Mouse (Mus musculus) neural tube, embryonic 11.5 days (tissue): Measurements from ENCODE around the gene Creb3l1. TPM values are rescaled to one million over a fixed set of nuclear protein-coding genes. Genes with fewer than 3 reads are reported as not detected.

Source experiments
- ATAC-seq: fragments of 200-750 bp; cut with Nextera tagmentation; 2 replicates; pipeline ENCODE4 v1.8.0; 2017; ENCODE audit warnings: moderate number of reproducible peaks, mild to moderate bottlenecking, moderate TSS enrichment, moderate library complexity; ENCODE audit not compliant: insufficient read depth, low FRiP score, low TSS enrichment
- DNase-seq: peaks from one replicate; pipeline ENCODE4 v3.0.0-alpha.2; 2015; ENCODE audit warnings: low spot score
- H3K27ac ChIP-seq: fragments of 300-500 bp; sonication (generic); 2 replicates; pipeline ENCODE4 v1.5.1; 2014; ENCODE audit warnings: low read depth, mild to moderate bottlenecking, low read length
- H3K27me3 ChIP-seq: fragments of 300-500 bp; sonication (generic); 2 replicates; pipeline ENCODE4 v1.6.1; 2014; ENCODE audit warnings: mild to moderate bottlenecking, low read length, mixed read lengths; ENCODE audit not compliant: control insufficient read depth, insufficient read depth
- H3K36me3 ChIP-seq: fragments of 300-500 bp; sonication (generic); 2 replicates; pipeline ENCODE4 v1.6.1; 2014; ENCODE audit warnings: mild to moderate bottlenecking, low read length, moderate library complexity, mixed read lengths; ENCODE audit not compliant: control insufficient read depth, insufficient read depth
- H3K4me1 ChIP-seq: fragments of 300-500 bp; sonication (generic); 2 replicates; pipeline ENCODE4 v1.6.1; 2014; ENCODE audit warnings: low read length, mixed read lengths; ENCODE audit not compliant: control insufficient read depth, insufficient read depth
- H3K4me2 ChIP-seq: fragments of 300-500 bp; sonication (generic); 2 replicates; pipeline ENCODE4 v1.6.1; 2014; ENCODE audit warnings: low read depth, mild to moderate bottlenecking, moderate library complexity
- H3K4me3 ChIP-seq: fragments of 300-500 bp; sonication (generic); 2 replicates; pipeline ENCODE4 v1.5.1; 2014; ENCODE audit warnings: low read depth, low read length
- H3K9ac ChIP-seq: fragments of 300-500 bp; sonication (generic); 2 replicates; pipeline ENCODE4 v1.6.1; 2014; ENCODE audit warnings: mild to moderate bottlenecking, low read length
- H3K9me3 ChIP-seq: fragments of 300-500 bp; sonication (generic); 2 replicates; pipeline ENCODE4 v1.6.1; 2016; ENCODE audit warnings: low read length; ENCODE audit not compliant: control insufficient read depth
- WGBS: fragments of 180-500 bp; shearing (Covaris S2); extraction: QIAGEN DNeasy Blood & Tissue Kit; methylation state at CpG from one replicate; pipeline ENCODE4 v1.1.7; 2014; 5-methylcytosine and 5-hydroxymethylcytosine counted together
- polyA plus RNA-seq: library from polyadenylated mRNA; unstranded; fragments of >200 nt; fragmentation: Nextera tagmentation; extraction: Ambion mirVana; gene quantifications from 2 replicates; pipeline ENCODE4 v1.2.1, GENCODE M21; 2014

The Creb3l1 gene
- polyA plus RNA-seq, 1 experiment from 2014 or later: 2.0 TPM

GRCm38 (mm10) chr2:92060291-92060690, 36.0 kb upstream of the Creb3l1 start:
- Histone ChIP-seq H3K27me3 (peaks cover 22% of the 10 kb centered on the region), H3K9me3 (no peaks in the 10 kb centered on the region), H3K4me2 (peak overlapping the region; percentile 98), H3K4me1 (peaks cover 10% of the 10 kb centered on the region; the same call in 1 of the 2 replicates), H3K27ac (no peak overlapping the region), H3K9ac (peak overlapping the region; percentile 59), H3K4me3 (peak overlapping the region; percentile 57), H3K36me3 (no peaks in the 10 kb centered on the region)
- DNase-seq (no peak), ATAC-seq (no peak)
- 9% methylated on average over 6 of the region's 6 CpGs for WGBS

- Histone ChIP-seq H3K4me3 (peak overlapping the region; percentile 57), H3K27ac (no peak overlapping the region), H3K36me3 (no peaks in the 10 kb centered on the region), H3K9me3 (no peaks in the 10 kb centered on the region), H3K4me1 (peaks cover 10% of the 10 kb centered on the region; the same call in 1 of the 2 replicates), H3K9ac (peak overlapping the region; percentile 59), H3K4me2 (peak overlapping the region; percentile 98), H3K27me3 (peaks cover 24% of the 10 kb centered on the region)
- under 1% methylated on average over 50 of the region's 63 CpGs for WGBS
- ATAC-seq (peak; percentile 78), DNase-seq (peak; percentile 73)
Observed at GRCm38 (mm10) chr2:92059481-92060220, 35.3 kb upstream of the Creb3l1 start.

DNA sequence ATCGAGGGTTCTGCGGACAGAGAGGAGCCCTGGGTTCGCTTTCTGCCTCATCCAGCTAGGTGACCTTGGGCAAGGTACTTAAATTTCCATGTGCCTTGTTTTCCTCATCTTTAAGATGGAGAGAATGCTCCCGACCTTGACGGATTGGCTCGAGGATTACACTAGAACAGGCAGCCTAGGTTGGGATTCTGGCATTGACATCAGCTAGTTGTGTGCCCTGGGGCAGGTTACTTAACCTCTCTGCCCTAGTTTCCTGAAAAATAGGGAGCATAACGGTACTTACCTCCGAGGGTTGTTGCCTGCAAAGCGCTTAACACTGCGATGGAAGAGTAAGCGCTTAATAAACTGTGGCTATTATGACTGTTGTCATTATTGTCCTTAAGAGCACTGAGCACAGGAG, 34.6 kb upstream of the Creb3l1 start:
- Histone ChIP-seq H3K4me1 (peaks cover 10% of the 10 kb centered on the region; the same call in 1 of the 2 replicates), H3K4me2 (peak overlapping the region; percentile 98), H3K36me3 (no peaks in the 10 kb centered on the region), H3K9me3 (no peaks in the 10 kb centered on the region), H3K9ac (peak overlapping the region; percentile 54), H3K4me3 (peak overlapping the region; percentile 57), H3K27ac (0 out of 2 replicates have a peak overlapping the region, but pooled peaks have one; percentile 8), H3K27me3 (peaks cover 27% of the 10 kb centered on the region)
- 3% methylated on average over 11 of the region's 11 CpGs for WGBS
- ATAC-seq: no peak
- DNase-seq: no peak

DNA sequence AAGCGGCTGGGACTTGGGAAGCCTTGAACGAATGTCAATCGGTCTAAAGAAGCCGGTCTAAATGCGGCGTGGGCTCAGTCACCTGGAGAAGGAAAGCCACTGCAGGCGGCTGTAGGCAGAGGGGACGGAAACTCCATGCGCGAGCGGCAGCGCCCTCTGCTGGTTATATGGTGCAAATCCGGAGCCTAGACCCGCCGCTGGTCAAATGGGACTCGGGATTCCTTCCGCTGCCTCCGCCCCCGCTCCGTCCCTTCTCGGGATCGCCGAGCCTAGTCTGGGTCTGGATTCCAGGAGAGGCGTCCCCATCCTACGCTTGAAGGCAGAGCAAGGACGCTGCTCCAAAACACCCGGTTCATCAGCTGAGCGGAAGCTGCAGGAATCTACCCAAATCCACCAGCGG, 34.2 kb upstream of the Creb3l1 start:
- peak overlapping the region; percentile 98 for H3K4me2 ChIP-seq
- peak overlapping the region; percentile 54 for H3K9ac ChIP-seq
- H3K4me1 ChIP-seq: peaks cover 10% of the 10 kb centered on the region; the same call in 1 of the 2 replicates
- H3K27me3 ChIP-seq: peaks cover 27% of the 10 kb centered on the region
- H3K4me3 ChIP-seq: peak overlapping the region; percentile 57
- H3K27ac ChIP-seq: 0 out of 2 replicates have a peak overlapping the region, but pooled peaks have one; percentile 8
- peak; percentile 94 for DNase-seq
- no peaks in the 10 kb centered on the region for H3K9me3 ChIP-seq
- WGBS: under 1% methylated on average over 29 of the region's 29 CpGs
- ATAC-seq: peak; percentile 15; the same call in 1 of the 2 replicates
- H3K36me3 ChIP-seq: no peaks in the 10 kb centered on the region

DNA sequence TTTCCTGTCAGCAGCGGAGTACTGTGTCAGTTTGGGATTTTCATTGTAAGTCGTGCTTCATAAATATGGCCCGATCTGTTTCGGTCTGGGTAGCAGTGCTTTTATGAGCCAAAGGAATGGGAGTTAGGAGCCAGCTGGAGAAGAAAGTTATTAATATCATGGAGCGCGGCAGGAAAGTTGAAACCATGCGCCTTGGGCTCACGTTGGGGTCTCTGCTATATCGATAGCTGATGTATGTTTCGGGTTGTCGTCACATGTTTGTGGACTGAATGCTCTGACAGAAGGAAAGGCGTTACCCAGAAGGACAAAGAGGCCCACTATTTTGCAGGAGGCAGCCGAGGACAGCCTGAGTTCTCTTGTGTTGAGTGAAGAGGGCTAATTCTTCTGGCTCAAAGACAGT, 32.5 kb upstream of the Creb3l1 start:
- 76% methylated on average over 13 of the region's 13 CpGs for WGBS

GRCm38 (mm10) chr2:92055831-92056236, 31.5 kb upstream of the Creb3l1 start:
- Histone ChIP-seq H3K9me3 (no peaks in the 10 kb centered on the region), H3K9ac (peak overlapping the region; percentile 31), H3K4me1 (peaks cover 10% of the 10 kb centered on the region; the same call in 1 of the 2 replicates), H3K4me3 (peak overlapping the region; percentile 25), H3K27ac (0 out of 2 replicates have a peak overlapping the region, but pooled peaks have one; percentile 29), H3K27me3 (peaks cover 22% of the 10 kb centered on the region), H3K36me3 (no peaks in the 10 kb centered on the region), H3K4me2 (peak overlapping the region; percentile 67)
- 2% methylated on average over 14 of the region's 14 CpGs for WGBS
- peak; percentile 32; the same call in 1 of the 2 replicates for ATAC-seq
- peak; percentile 75 for DNase-seq

More for the DNA sequence above, 32.5 kb upstream of the Creb3l1 start:
- Histone ChIP-seq H3K27ac (no peak overlapping the region), H3K4me3 (no peak overlapping the region), H3K9me3 (no peaks in the 10 kb centered on the region), H3K36me3 (no peaks in the 10 kb centered on the region), H3K27me3 (peaks cover 27% of the 10 kb centered on the region), H3K4me2 (no peak overlapping the region), H3K9ac (no peak overlapping the region), H3K4me1 (peaks cover 10% of the 10 kb centered on the region; the same call in 1 of the 2 replicates)
- ATAC-seq (no peak), DNase-seq (no peak)

DNA sequence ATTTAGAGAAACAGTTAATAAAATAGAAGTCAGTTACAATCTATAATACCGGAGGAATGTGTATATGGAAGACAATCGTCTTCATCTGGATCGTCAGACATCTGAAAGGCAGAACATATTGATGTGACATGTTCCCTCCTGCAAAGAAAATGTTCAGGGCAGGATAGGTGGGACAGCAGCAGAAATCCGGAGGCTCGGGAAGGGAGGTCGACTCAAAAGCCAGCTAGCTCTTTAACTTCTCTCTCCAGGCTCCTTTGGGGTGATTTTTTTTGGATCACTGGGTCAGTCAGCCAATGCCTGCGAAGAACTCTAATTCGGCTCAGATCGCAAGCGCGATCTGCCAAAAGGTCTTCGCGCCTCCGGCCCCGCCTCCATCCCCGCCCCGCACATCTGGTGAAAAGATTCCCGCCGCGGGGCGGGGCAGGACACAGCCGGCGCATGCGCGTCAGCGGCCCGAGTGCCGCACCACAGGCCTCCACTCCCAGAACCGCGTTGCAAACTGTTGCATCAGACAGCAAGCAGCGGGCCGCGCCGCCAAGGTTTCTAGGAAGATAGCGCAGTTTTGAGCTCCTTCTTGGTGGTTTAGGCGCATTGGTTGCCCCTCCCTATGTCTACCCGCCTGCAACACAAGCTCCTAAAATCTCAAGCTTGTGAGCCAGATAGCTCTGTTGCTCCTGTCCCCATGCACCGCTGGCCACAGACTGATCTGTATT, 31.0 kb upstream of the Creb3l1 start:
- no peaks in the 10 kb centered on the region for H3K9me3 ChIP-seq
- 3% methylated on average over 38 of the region's 38 CpGs for WGBS
- no peaks in the 10 kb centered on the region for H3K36me3 ChIP-seq
- DNase-seq (peak; percentile 95), ATAC-seq (peak; percentile 35; the same call in 1 of the 2 replicates)
- H3K27ac ChIP-seq: 0 out of 2 replicates have a peak overlapping the region, but pooled peaks have one; percentile 29
- H3K4me1 ChIP-seq: peaks cover 10% of the 10 kb centered on the region; the same call in 1 of the 2 replicates
- H3K9ac ChIP-seq: peak overlapping the region; percentile 31
- peak overlapping the region; percentile 25 for H3K4me3 ChIP-seq
- H3K4me2 ChIP-seq: peak overlapping the region; percentile 67
- H3K27me3 ChIP-seq: peaks cover 17% of the 10 kb centered on the region

- DNase-seq (no peak), ATAC-seq (no peak)
- Histone ChIP-seq H3K27me3 (peaks cover 5% of the 10 kb centered on the region), H3K36me3 (no peaks in the 10 kb centered on the region), H3K27ac (no peak overlapping the region), H3K4me1 (peaks cover 7% of the 10 kb centered on the region; the same call in 1 of the 2 replicates), H3K9ac (no peak overlapping the region), H3K9me3 (no peaks in the 10 kb centered on the region), H3K4me3 (no peak overlapping the region), H3K4me2 (no peak overlapping the region)
- WGBS: 57% methylated on average over 2 of the region's 2 CpGs
Observed at GRCm38 (mm10) chr2:92052754-92053153, 28.5 kb upstream of the Creb3l1 start.
